Mouse (Mus musculus): ENCODE data around the gene Eif4e2.

The Eif4e2 gene

DNA sequence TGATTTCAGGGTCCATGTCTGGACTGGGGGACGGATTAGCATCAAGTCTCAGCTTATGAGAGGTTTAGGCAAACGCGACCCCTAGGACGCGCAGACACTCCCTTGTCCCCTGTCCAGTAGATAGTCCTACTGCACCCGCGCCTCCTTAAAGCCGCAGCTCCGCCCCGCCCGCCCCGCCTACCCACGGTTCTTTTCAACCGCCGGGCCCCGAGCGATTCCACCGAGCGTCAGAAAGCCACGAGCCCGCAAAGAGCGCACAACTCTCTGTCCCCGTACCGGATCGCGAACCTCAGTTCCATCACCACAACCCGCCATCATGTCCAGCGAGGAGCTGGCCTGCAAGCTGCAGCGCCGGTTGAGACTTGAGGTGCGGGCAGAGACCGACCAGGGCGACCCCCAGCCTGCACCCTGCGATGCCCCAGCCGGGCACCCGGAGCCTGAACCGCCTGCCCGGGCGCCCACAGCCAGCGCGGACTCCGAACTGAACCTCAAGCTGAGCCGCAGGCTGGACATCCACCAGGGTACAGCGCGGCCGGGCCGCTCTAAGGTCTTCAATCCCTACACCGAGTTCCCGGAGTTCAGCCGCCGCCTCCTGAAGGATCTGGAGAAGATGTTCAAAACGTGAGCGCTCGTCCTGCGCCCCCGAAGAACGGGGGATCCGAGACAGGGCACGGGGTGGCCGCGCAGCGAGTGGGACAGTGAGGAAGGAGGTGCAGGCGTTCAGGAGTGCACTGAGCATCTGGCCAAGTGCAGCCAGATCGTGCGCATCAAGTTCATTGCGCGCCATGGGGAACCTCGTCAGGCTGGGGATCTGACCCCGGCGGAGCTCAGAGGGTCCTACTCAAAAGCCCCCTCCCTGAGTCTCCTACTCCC lies 50.7 kb downstream of the Eif4e2 start, which contains the start of gene Efhd1:
Efhd1 (plus strand) TSS at position 230 of the 873 bp plus-strand sequence.
- no peak for DNase-seq

DNA sequence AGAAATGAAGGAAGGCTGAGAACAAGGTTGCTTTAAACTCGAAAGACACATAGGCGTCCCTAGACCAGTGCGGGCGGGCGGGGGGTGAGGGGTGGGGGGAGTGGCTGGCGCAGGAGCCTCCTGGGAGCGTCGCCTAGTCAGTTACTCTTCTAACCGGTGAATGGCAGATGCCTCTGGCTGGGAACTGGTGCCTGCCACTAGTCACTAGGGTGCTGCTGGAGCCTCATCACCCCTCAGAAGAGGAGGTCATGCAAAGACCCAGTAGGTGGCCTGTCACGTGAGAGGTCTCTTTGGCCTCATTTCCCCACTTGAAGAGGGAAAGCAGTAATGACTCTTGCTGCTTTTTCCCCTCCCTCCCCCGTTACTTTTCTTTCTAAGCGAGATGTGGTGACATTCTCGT lies 51.5 kb downstream of the Eif4e2 start:
- DNase-seq = no peak

DNA sequence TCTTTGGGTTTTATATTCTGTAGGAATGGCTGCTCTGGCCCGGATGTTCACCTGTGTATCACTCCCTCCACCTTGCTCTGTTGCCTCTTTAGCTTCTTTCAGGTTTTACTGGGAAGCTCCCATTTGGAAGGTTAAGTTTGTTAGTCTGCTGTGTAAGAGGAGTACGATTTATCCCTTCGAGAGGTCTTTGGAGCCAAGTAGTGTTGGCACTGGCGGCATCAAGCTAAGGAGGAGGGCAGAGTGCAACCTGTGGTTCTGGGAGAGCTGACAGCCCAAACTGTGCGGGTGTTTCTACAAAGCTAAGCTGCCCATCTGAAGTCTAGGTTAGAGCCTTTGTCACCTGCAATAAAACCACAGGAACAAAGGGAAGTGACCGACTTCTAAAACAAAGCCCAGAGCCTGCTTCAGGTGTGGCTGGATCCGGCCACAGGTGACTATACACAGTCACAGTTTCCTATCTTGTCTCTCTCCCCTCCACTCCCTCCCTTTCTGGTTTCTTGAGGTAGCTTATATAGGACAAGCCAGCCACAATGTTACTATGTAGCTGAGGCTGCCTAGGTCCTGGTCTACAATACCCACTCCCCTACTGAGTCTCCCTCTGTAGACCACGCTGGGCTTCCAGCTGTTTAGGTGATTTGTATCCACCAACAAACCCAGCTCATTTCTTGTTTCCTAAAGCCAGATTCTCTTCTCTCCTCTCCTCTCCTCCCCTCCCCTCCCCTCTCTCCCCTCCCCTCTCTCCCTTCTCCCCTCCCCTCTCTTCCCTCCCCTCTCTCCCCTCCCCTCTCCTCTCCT lies 52.8 kb downstream of the Eif4e2 start:
- DNase-seq = no peak

DNA sequence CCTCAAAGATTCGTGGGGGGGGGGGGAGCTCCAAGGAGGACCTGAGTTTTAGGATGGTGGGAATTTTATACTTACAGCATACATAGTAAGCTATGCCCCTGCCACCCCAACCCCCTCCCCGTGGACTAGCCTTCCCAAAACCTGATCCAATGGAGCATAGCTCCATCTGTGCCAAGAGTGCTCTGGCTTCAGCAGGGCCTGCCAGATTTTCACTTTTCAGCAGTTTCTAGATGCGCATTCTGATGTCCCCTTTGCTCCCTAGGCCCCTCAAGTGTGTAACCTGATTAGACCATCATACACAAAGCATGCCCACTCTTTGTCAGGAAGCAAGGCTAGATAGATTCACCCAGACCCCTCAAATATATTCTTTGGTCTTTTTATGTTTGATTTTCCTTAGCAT lies 56.5 kb downstream of the Eif4e2 start:
- no peak for DNase-seq

DNA sequence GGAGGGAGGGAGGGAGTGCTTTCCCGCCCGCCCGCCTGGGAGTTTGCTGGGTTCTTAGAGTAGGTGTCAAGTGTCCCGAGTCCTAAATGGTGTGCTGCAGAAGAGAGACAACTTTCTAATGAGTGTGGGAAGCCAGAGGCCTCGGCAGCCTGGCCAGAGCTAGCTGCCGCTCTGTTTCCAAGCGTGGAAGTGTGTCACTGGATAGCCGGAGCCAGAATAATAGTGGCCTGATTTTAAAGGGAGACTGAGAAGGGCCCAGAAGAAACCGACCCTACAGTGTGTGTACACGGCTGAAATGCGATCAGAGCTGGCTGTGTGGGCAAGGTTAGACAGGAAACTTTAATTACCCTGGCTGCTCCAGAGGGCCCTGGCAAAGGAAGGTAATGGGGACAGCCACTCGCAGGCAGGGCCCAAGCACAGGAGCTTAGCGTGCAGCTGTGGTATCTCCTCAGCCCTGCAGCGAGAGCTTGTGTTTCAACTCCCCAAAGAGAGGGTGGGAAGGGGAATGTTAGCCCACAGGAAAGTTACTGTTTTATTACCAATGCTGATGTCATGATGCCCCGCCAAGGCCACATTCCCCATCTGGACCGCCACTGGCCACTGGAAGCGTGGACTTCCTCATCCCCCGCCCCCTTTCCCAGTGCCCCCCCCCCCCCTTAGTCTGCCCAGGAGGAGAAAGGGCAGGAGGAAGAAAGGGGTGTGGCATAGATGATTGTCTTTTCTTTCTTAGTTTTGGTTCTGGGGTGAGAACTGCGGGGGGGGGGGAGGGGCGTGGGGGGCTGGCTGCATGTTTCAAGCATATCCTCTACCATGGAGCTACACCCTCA lies 57.1 kb downstream of the Eif4e2 start:
- DNase-seq = no peak

DNA sequence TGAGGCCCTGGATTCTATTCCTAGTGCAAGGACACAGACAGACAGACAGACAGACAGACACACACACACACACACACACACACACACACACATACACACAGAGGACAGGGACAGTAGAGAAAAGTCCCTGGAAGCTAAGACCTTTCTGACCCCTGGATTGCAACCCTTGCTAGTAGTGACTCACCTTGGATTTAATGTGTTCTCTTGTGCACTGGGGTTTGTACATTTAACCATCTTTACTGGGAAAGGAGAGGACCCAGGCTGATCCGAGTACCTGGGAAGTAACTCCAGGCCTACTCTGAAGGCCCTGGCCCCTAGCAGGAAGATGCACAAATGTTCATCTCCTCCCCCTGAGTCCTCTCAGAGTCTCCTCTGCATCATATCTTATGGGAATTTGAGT lies 57.9 kb downstream of the Eif4e2 start:
- no peak for DNase-seq

DNA sequence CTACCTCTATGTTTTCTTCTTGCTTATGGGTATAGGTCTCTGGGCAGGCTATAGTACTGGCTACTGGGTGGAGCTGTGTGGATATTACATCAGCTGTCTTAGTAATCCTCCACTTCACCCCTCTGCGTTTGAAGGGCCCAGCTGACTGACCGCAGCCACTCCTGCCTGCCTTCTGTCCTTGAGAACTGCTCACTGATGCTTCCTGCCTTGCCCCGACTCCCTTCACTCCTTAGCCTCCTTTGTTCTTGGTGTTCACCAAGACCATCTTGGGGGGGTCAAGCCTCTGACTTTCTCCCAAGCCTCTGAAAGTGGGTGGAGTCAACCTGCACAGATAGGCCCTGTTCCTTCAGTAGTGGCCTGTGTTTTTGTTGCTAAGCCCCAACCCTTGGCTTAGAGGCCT lies 58.7 kb downstream of the Eif4e2 start:
- no peak for DNase-seq

DNA sequence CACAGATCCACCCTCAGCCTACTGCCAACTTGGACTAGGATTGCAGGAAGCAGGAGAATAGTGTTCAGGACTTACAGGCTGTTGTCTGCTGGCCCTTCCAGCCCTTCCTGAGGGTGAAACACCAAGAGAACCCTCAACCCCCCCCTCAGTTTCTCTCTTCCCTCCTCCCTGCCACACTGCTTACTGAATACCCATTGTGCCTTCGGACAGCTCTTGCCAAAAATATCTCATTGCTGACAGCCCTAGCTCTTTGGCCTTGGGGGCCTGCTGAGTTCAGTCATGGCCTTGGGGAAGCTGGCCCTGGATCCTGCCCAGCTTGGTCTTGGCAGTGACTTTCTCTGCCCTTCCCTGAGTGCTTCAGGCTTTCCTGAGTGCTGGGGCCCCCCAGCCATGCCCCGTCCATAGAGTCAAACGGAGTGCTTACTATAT lies 59.8 kb downstream of the Eif4e2 start:
- peak; percentile 33 for DNase-seq

DNA sequence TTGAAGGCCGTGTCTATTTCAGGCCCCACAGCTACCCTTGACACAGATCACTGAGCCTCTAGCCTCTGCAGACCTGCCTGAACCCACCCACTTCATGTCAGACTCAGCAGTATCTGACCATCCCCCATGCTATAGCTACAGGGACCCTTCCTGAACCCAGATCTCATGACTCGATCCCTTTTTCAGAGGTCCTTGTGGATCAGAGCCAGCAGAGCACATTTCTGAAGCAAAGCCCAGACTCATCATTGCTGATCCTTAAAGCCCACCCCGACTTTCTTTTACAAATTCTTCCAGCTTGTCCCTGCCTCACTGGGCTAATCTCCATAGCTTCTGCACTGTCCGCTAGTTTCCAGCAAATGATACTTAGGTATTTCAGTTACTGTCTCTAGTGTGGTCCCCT lies 60.4 kb downstream of the Eif4e2 start:
- DNase-seq = no peak

DNA sequence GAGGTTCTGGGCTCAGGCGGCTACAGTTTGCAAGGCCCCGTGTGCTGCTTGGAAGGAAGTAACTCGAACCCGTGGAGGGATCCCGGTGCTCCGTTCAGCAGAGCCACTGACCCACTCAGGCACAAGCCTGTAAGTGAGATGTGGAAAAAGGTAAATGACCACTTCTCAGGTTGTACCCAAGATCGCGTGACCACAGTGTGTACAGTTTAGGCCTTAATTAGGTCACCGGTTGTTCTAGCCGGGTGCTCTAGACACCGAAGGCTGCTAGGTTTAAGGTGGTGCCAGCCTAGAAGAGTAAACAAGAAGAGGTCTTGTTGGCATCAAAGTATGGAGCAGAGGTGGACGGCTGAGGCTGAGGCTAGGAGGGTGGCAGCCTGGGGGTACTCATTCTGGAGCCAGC lies 61.4 kb downstream of the Eif4e2 start:
- no peak for DNase-seq

DNA sequence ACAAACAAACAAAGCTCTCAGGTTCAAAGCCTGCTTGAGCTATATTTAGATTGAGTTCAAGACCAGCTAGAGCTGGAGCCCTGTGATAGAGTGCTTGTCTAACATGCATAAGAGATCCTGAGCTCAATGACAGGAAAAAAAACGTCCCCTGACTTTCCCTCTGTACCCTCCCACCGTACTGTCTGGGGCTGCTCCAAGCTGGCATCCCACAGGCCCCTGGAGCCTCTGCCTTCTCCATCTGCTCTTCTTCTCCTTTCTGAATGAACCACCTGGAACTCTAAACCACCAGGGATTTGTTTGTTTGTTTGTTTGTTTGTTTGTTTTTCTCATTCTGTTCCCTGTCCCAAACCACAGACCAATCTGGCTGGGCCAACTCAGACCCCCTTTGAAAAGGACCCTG lies 62.3 kb downstream of the Eif4e2 start:
- DNase-seq = no peak

DNA sequence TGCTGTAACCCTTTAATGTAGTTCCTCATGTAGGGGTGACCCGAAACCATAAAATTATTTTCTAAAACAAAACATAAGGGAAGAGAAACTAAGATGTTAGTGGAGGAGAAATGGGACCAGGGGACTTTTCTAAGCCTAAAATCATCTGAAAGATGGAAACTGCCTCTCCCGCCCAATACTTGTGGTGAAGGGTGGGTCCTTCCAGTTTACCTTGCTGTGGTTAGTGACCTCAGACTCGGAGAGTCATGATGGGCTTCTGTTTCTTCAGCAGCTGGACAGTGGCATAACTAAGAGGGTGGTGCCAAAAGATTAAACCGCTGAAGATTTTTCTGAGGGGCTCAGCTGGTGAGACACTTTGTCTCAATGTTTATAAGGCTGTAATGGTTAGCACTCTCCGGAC lies 66.6 kb downstream of the Eif4e2 start:
- no peak for DNase-seq

DNA sequence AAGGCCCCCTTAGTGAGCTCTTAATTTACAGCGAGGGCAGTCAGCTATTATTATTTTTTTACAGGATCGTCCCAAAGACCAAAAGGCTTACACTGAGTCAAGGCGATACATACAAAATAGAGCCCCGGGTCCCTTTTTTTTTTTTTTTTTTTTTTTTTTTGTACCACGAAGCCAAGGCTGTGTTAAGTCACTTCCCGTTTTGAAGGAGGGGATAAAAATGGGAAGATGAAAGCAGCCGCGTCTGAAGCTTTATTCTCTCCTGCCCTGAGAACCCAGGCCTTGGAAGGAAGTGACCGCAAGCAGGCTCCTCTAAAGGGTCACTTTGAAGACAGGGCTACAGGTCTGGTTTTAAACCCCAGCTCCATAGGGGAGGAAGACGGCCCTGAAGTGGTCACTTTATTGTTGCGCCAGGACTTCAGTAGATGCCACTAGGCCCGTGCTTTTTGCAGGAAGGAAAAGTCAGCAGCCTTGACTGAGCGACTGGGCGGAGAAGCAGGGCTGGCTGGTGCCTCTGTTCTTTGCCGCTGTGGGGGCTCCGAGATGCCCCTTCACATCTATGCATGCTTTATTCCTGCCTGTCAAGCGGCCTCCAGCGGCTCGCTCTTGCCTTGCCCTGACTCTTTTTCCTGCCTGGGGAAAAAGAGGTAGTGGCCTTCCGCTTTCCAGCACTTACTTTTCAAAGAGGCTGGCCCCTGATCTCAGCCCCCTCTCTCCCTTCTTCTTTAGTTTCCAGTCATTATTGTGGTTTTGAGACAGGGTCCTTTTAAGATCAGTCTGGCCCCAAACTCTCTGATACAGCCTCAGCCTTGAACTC lies 68.1 kb downstream of the Eif4e2 start:
- DNase-seq = no peak

DNA sequence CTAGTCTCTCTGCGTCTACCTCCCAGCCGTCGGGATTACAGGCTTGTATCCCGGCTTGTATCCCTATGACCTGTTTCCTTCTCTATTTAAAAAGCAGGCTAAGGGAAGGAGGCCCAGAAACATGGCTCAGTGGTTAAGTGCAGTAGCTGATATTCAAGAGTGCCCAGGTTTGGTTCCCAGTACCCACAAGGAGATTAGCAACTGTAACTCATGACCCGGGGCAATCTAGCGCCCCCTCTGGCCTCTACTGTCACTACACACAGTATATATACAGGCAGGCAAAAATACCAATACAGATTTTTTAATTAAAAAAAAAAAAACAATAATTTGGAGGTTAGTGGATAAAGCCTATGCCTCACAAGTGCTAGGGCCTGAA lies 68.7 kb downstream of the Eif4e2 start:
- no peak for DNase-seq

DNA sequence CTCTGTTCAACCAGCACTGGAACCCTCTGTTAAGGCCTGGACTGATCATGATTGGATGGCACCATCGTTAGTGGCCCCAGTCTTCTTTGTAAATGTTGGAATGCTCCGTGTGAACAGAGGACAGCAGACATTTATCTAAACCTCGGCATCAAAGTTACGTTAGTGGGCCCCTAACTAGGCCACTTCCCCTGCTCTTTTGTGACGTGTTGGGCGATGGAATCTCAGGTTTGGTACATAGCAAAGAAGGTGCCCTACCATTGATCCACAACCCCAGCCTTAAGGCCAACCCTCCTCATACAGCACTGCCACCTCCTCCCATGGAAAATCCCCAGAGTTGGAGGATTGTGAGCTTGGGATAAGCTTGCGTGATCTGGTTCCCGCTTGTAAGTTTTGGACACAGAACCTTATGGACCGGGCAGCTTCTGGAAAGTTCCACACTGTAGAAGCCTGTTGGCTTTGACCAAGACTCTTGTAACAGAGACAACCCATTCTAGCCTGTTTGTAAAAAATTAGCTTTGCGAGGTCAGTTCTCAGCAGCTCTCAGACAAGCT lies 69.8 kb downstream of the Eif4e2 start:
- no peak for DNase-seq

DNA sequence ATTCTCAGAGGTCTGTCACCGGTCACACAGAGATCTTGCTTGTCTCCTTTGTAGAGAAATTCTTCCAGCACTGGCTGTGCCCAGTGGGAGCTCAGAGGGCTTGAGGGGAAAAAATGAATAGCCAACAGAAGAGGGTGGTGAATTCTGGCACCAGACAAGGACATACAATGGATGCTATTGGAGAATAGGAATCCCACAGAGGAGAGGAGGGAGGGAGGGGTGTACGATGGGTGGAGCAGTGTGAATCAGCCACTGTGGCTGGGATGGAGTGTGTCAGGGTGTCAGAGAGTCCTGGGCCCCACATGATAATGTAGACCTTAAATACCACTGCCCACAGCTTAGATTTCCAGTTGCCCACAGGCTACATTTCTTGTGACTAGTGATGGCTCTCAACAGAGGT lies 73.4 kb downstream of the Eif4e2 start:
- no peak for DNase-seq
